Mouse (Mus musculus) embryonic fibroblast, embryonic 13.5 days (primary cell): ENCODE results near the gene Fam83c.

Experiments used
- CTCF ChIP-seq: IDR thresholded peaks from 2 replicates; pipeline ENCODE4 v1.5.1; 2011; ENCODE audit warnings: mild to moderate bottlenecking, control low read depth, low read length, moderate library complexity, borderline replicate concordance; ENCODE audit not compliant: insufficient read depth
- POLR2A ChIP-seq: IDR thresholded peaks from 2 replicates; pipeline ENCODE4 v1.6.1; 2011; ENCODE audit warnings: low read depth, mild to moderate bottlenecking, control low read depth, low read length, moderate library complexity

GRCm38 (mm10) chr2:155779506-155779905 is 55.1 kb downstream of the Fam83c start:
- TF ChIP-seq POLR2A (no peak), CTCF (no peak)
